Mouse (Mus musculus) ES-Bruce4 (cell line): Measurements from ENCODE around the gene Rhot2. TPM values are rescaled to one million over a fixed set of nuclear protein-coding genes. Genes with fewer than 3 reads are reported as not detected.

ENCODE experiments used
- H3K27ac ChIP-seq: 2 replicates; pipeline ENCODE4 v1.5.1; 2012; ENCODE audit warnings: low read length, inconsistent platforms; ENCODE audit not compliant: insufficient read depth
- H3K27me3 ChIP-seq: 2 replicates; pipeline ENCODE4 v1.6.1; 2012; ENCODE audit warnings: mild to moderate bottlenecking, low read length, inconsistent platforms; ENCODE audit not compliant: control insufficient read depth, poor library complexity, insufficient read depth, severe bottlenecking
- H3K36me3 ChIP-seq: 2 replicates; pipeline ENCODE4 v1.6.1; 2012; ENCODE audit warnings: inconsistent platforms, mild to moderate bottlenecking, low read length, moderate library complexity; ENCODE audit not compliant: control insufficient read depth, poor library complexity, insufficient read depth, severe bottlenecking
- H3K4me1 ChIP-seq: one replicate; pipeline ENCODE4 v1.8.1; 2011; ENCODE audit warnings: low read length; ENCODE audit not compliant: control insufficient read depth, insufficient read depth
- H3K4me3 ChIP-seq: 2 replicates; pipeline ENCODE4 v1.5.1; 2011; ENCODE audit warnings: low read depth, mild to moderate bottlenecking, low read length
- H3K9ac ChIP-seq: 2 replicates; pipeline ENCODE4 v1.6.1; 2012; ENCODE audit warnings: low read depth, mild to moderate bottlenecking, inconsistent platforms; ENCODE audit not compliant: poor library complexity, severe bottlenecking
- H3K9me3 ChIP-seq: replicated peaks from 2 replicates; pipeline ENCODE4 v1.6.1; 2012; ENCODE audit warnings: mild to moderate bottlenecking, low read length, inconsistent platforms; ENCODE audit not compliant: control insufficient read depth, poor library complexity, insufficient read depth, severe bottlenecking
- CTCF ChIP-seq: IDR thresholded peaks from one replicate; pipeline ENCODE4 v1.8.1; 2011; ENCODE audit warnings: low read depth, low read length
- EP300 ChIP-seq: IDR thresholded peaks from 2 replicates; pipeline ENCODE4 v1.6.1; 2011; ENCODE audit warnings: low read depth, low read length; ENCODE audit not compliant: insufficient read depth
- POLR2A ChIP-seq: IDR thresholded peaks from one replicate; pipeline ENCODE4 v1.8.1; 2011; ENCODE audit warnings: low read length; ENCODE audit not compliant: insufficient read depth
- polyA plus RNA-seq: library from polyadenylated mRNA; stranded (reverse); fragments of >200 nt; gene quantifications from 2 replicates; pipeline ENCODE4 v1.2.4, GENCODE M21; 2011; ENCODE audit warnings: low read depth; ENCODE audit not compliant: missing spikeins, insufficient read depth, insufficient read length

The Rhot2 gene
- polyA plus RNA-seq, 1 experiment, result 23.6 TPM

- TF ChIP-seq CTCF, result no peak
- no peak for TF ChIP-seq EP300
- no peak for TF ChIP-seq POLR2A
- no peaks in the 10 kb centered on the region for H3K9me3 ChIP-seq
- peak overlapping the region; percentile 93 for H3K4me3 ChIP-seq
- peak overlapping the region; percentile 57 for H3K9ac ChIP-seq
- no peaks in the 10 kb centered on the region for H3K27me3 ChIP-seq
- H3K27ac ChIP-seq, result peak overlapping the region; percentile 8; the same call in 1 of the 2 replicates
- no peaks in the 10 kb centered on the region for H3K36me3 ChIP-seq
- peaks cover 4% of the 10 kb centered on the region for H3K4me1 ChIP-seq
Measured at GRCm38 (mm10) chr17:25791843-25792527, 52.7 kb downstream of the Rhot2 start.

DNA sequence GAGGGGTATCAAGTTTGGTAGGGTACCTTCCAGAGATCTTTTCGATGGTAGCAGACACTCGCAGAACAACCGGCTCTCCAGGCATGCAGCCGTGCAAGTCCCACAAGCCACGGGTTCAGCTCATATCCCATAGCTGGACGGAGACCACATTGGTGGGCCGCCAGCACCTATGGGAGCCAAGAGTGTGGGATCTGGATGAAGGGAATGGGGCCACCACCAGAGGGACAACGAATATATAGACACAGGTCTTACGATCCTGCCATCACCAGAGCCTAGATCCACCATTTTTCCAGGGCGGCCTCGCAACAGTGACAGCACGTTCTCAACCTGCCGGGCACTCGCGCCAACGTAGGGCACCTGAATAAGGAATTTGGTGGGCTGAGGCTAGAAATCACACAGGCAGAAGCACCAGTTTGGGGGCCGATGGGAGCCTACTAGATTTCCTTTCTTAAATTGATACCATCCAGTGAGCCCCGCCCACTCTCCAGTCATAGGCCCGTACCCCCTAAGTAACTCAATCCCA lies 53.3 kb downstream of the Rhot2 start:
- Histone ChIP-seq H3K4me1 (peaks cover 4% of the 10 kb centered on the region), H3K9ac (peak overlapping the region; percentile 57), H3K4me3 (peak overlapping the region; percentile 93), H3K27ac (0 out of 2 replicates have a peak overlapping the region, but pooled peaks have one; percentile 8), H3K36me3 (no peaks in the 10 kb centered on the region), H3K9me3 (no peaks in the 10 kb centered on the region), H3K27me3 (no peaks in the 10 kb centered on the region)
- TF ChIP-seq CTCF, result no peak
- TF ChIP-seq POLR2A, result no peak
- no peak for TF ChIP-seq EP300

Other genes starting within 250 kb of the Rhot2 start
- 12.4 and 17.3 TPM in 2 replicates for gene Gng13, start 127.7 kb downstream of the Rhot2 start, polyA plus RNA-seq
- gene Chtf18, start 117.4 kb downstream of the Rhot2 start, polyA plus RNA-seq, result 39.4 and 47.2 TPM in 2 replicates
- gene Rpusd1, start 117.2 kb downstream of the Rhot2 start, polyA plus RNA-seq, result 17.0 and 18.4 TPM in 2 replicates
- 0.30 TPM in 1 of 2 replicates, not detected in the other for gene Mslnl, start 108.8 kb downstream of the Rhot2 start, polyA plus RNA-seq
- gene Msln, start 90.5 kb downstream of the Rhot2 start, polyA plus RNA-seq, result 9.6 and 15.1 TPM in 2 replicates
- gene Narfl, start 71.1 kb downstream of the Rhot2 start, polyA plus RNA-seq, result 18.8 and 21.3 TPM in 2 replicates
- 25.7 and 32.1 TPM in 2 replicates for gene Haghl, start 59.2 kb downstream of the Rhot2 start, polyA plus RNA-seq
- gene Ccdc78, start 58.3 kb downstream of the Rhot2 start, polyA plus RNA-seq, result not detected in 2 replicates
- 26.0 and 30.6 TPM in 2 replicates for gene Fam173a, start 52.0 kb downstream of the Rhot2 start, polyA plus RNA-seq
- 1.6 and 2.6 TPM in 2 replicates for gene AC134908.4, start 49.2 kb downstream of the Rhot2 start, polyA plus RNA-seq
- 29.6 and 35.1 TPM in 2 replicates for gene Metrn, start 47.7 kb downstream of the Rhot2 start, polyA plus RNA-seq
- gene Fbxl16, start 35.8 kb downstream of the Rhot2 start, polyA plus RNA-seq, result 4.7 and 7.0 TPM in 2 replicates
- gene Wdr24, start 21.2 kb downstream of the Rhot2 start, polyA plus RNA-seq, result 19.8 and 20.7 TPM in 2 replicates
- 13.2 and 16.7 TPM in 2 replicates for gene Jmjd8, start 16.0 kb downstream of the Rhot2 start, polyA plus RNA-seq
- gene Stub1, start 11.4 kb downstream of the Rhot2 start, polyA plus RNA-seq, result 97.8 and 103 TPM in 2 replicates
- gene Rhbdl1, start 7.6 kb downstream of the Rhot2 start, polyA plus RNA-seq, result not detected in 2 replicates
- 1.4 and 2.3 TPM in 2 replicates for gene Gm20683, start 3.1 kb downstream of the Rhot2 start, polyA plus RNA-seq
- 10.5 and 11.6 TPM in 2 replicates for gene Wdr90, start 16.6 kb upstream of the Rhot2 start, polyA plus RNA-seq
- 6.1 and 8.3 TPM in 2 replicates for gene Mcrip2, start 23.9 kb upstream of the Rhot2 start, polyA plus RNA-seq
- 27.9 and 32.6 TPM in 2 replicates for gene Mettl26, start 30.2 kb upstream of the Rhot2 start, polyA plus RNA-seq
- 0.37 and 0.69 TPM in 2 replicates for gene Wfikkn1, start 36.0 kb upstream of the Rhot2 start, polyA plus RNA-seq
- gene Rab40c, start 74.9 kb upstream of the Rhot2 start, polyA plus RNA-seq, result 21.3 and 22.7 TPM in 2 replicates
- gene Pigq, start 100.1 kb upstream of the Rhot2 start, polyA plus RNA-seq, result 61.8 and 62.8 TPM in 2 replicates
- 1.2 TPM in 1 of 2 replicates, not detected in the other for gene Nhlrc4, start 100.1 kb upstream of the Rhot2 start, polyA plus RNA-seq
- not detected in 2 replicates for gene A930017K11Rik, start 107.7 kb upstream of the Rhot2 start, polyA plus RNA-seq
- 14.2 and 17.0 TPM in 2 replicates for gene Capn15, start 140.9 kb upstream of the Rhot2 start, polyA plus RNA-seq
- gene Rab11fip3, start 224.7 kb upstream of the Rhot2 start, polyA plus RNA-seq, result 27.5 and 27.6 TPM in 2 replicates
- gene Decr2, start 245.5 kb upstream of the Rhot2 start, polyA plus RNA-seq, result 24.3 and 26.4 TPM in 2 replicates